Mouse (Mus musculus) embryonic facial prominence, embryonic 11.5 days (tissue): Measurements from ENCODE around the gene 1700001K19Rik. TPM values are rescaled to one million over a fixed set of nuclear protein-coding genes. Genes with fewer than 3 reads are reported as not detected.
"Not testable (repeated sequence)": the region's sequence is repeated elsewhere in the genome, so short reads cannot be mapped to it uniquely, and the experiment has no call there.

Experiments used
- ATAC-seq: fragments of 200-750 bp; cut with Nextera tagmentation; replicated peaks from 2 replicates; pipeline ENCODE4 v1.8.0; 2017; ENCODE audit warnings: low read depth; ENCODE audit not compliant: insufficient number of reproducible peaks, low FRiP score, low TSS enrichment
- DNase-seq: peaks from one replicate; pipeline ENCODE4 v3.0.0-alpha.2; 2015; ENCODE audit warnings: low spot score
- H3K27ac ChIP-seq: fragments of 300-500 bp; sonication (generic); replicated peaks from 2 replicates; pipeline ENCODE4 v1.5.1; 2014; ENCODE audit warnings: mild to moderate bottlenecking, low read depth, low read length, control low read depth
- H3K27me3 ChIP-seq: fragments of 300-500 bp; sonication (generic); 2 replicates; pipeline ENCODE4 v1.6.1; 2014; ENCODE audit warnings: mild to moderate bottlenecking, low read length, moderate library complexity, mixed read lengths; ENCODE audit not compliant: control insufficient read depth, insufficient read depth
- H3K36me3 ChIP-seq: fragments of 300-500 bp; sonication (generic); replicated peaks from 2 replicates; pipeline ENCODE4 v1.6.1; 2014; ENCODE audit warnings: low read depth, mild to moderate bottlenecking, low read length, moderate library complexity, mixed read lengths; ENCODE audit not compliant: control insufficient read depth, insufficient read depth
- H3K4me1 ChIP-seq: fragments of 300-500 bp; sonication (generic); 2 replicates; pipeline ENCODE4 v1.6.1; 2014; ENCODE audit warnings: low read length, mixed read lengths; ENCODE audit not compliant: control insufficient read depth, insufficient read depth
- H3K4me2 ChIP-seq: fragments of 300-500 bp; sonication (generic); 2 replicates; pipeline ENCODE4 v1.6.1; 2014; ENCODE audit warnings: low read depth, mild to moderate bottlenecking, control low read depth, low read length, moderate library complexity
- H3K4me3 ChIP-seq: fragments of 300-500 bp; sonication (generic); 2 replicates; pipeline ENCODE4 v1.5.1; 2014; ENCODE audit warnings: low read depth, low read length, control low read depth
- H3K9ac ChIP-seq: fragments of 300-500 bp; sonication (generic); replicated peaks from 2 replicates; pipeline ENCODE4 v1.6.1; 2014; ENCODE audit warnings: mild to moderate bottlenecking, control low read depth, low read length
- H3K9me3 ChIP-seq: fragments of 300-500 bp; sonication (generic); replicated peaks from 2 replicates; pipeline ENCODE4 v1.6.1; 2016; ENCODE audit warnings: mild to moderate bottlenecking, low read length, inconsistent platforms, mixed read lengths; ENCODE audit not compliant: control insufficient read depth
- WGBS: fragments of 180-500 bp; shearing (Covaris S2); extraction: QIAGEN DNeasy Blood & Tissue Kit; methylation state at CpG from one replicate; pipeline ENCODE4 v1.1.7; 2014; 5-methylcytosine and 5-hydroxymethylcytosine counted together
- polyA plus RNA-seq: library from polyadenylated mRNA; unstranded; fragments of >200 nt; fragmentation: Nextera tagmentation; extraction: Ambion mirVana; gene quantifications from 2 replicates; pipeline ENCODE4 v1.2.1, GENCODE M21; 2014

Gene 1700001K19Rik
- polyA plus RNA-seq, 1 experiment from 2014 or later = 0.22 TPM

GRCm38 (mm10) chr12:110689919-110690643 lies 7.7 kb upstream of the 1700001K19Rik start:
- Histone ChIP-seq H3K9me3 (no peaks in the 10 kb centered on the region), H3K36me3 (no peaks in the 10 kb centered on the region; the same call in none of the 2 replicates), H3K4me1 (no peaks in the 10 kb centered on the region), H3K4me3 (no peak overlapping the region), H3K9ac (no peak overlapping the region), H3K27ac (no peak overlapping the region), H3K27me3 (no peaks in the 10 kb centered on the region), H3K4me2 (no peak overlapping the region)
- WGBS = 88% methylated on average over 6 of the region's 6 CpGs
- ATAC-seq = no peak
- no peak for DNase-seq

GRCm38 (mm10) chr12:110688921-110689320 lies 6.5 kb upstream of the 1700001K19Rik start:
- not testable (repeated sequence) for H3K36me3 ChIP-seq, DNase-seq, H3K9ac ChIP-seq, ATAC-seq, H3K27me3 ChIP-seq, H3K4me2 ChIP-seq, H3K4me3 ChIP-seq, H3K27ac ChIP-seq, H3K9me3 ChIP-seq, H3K4me1 ChIP-seq
- WGBS = 96% methylated on average over 3 of the region's 3 CpGs

GRCm38 (mm10) chr12:110687894-110688734 lies 5.7 kb upstream of the 1700001K19Rik start:
- no peaks in the 10 kb centered on the region for H3K27me3 ChIP-seq
- H3K9ac ChIP-seq = no peak overlapping the region
- no peak overlapping the region for H3K27ac ChIP-seq
- WGBS = 80% methylated on average over 12 of the region's 12 CpGs
- no peaks in the 10 kb centered on the region for H3K9me3 ChIP-seq
- H3K36me3 ChIP-seq = no peaks in the 10 kb centered on the region; the same call in none of the 2 replicates
- H3K4me2 ChIP-seq = no peak overlapping the region
- ATAC-seq (no peak), DNase-seq (no peak)
- no peaks in the 10 kb centered on the region for H3K4me1 ChIP-seq
- H3K4me3 ChIP-seq = no peak overlapping the region

GRCm38 (mm10) chr12:110683580-110683979 lies 1.2 kb upstream of the 1700001K19Rik start:
- no CpG with 5 or more reads among the region's 1 CpGs for WGBS
- ATAC-seq = no peak

GRCm38 (mm10) chr12:110681878-110682277 lies 541 bp downstream of the 1700001K19Rik start:
- H3K27me3 ChIP-seq = no peaks in the 10 kb centered on the region
- H3K36me3 ChIP-seq = no peaks in the 10 kb centered on the region; the same call in 1 of the 2 replicates
- no peak for ATAC-seq
- H3K9me3 ChIP-seq = no peaks in the 10 kb centered on the region
- no peak overlapping the region for H3K27ac ChIP-seq
- no peaks in the 10 kb centered on the region for H3K4me1 ChIP-seq
- no peak for DNase-seq
- no peak overlapping the region for H3K9ac ChIP-seq
- WGBS = 63% methylated on average over 3 of the region's 3 CpGs
- no peak overlapping the region for H3K4me3 ChIP-seq
- no peak overlapping the region for H3K4me2 ChIP-seq

More at GRCm38 (mm10) chr12:110683580-110683979, 1.2 kb upstream of the 1700001K19Rik start:
- H3K9me3 ChIP-seq = no peaks in the 10 kb centered on the region
- no peaks in the 10 kb centered on the region for H3K4me1 ChIP-seq
- H3K27me3 ChIP-seq = no peaks in the 10 kb centered on the region
- DNase-seq = no peak
- no peak overlapping the region for H3K4me2 ChIP-seq
- H3K9ac ChIP-seq = no peak overlapping the region
- H3K4me3 ChIP-seq = no peak overlapping the region
- H3K27ac ChIP-seq = no peak overlapping the region
- H3K36me3 ChIP-seq = no peaks in the 10 kb centered on the region; the same call in 1 of the 2 replicates

- no peak overlapping the region for H3K9ac ChIP-seq
- WGBS = 46% methylated on average over 7 of the region's 7 CpGs
- ATAC-seq (no peak), DNase-seq (no peak)
- no peaks in the 10 kb centered on the region for H3K27me3 ChIP-seq
- no peaks in the 10 kb centered on the region for H3K4me1 ChIP-seq
- H3K27ac ChIP-seq = no peak overlapping the region
- no peak overlapping the region for H3K4me2 ChIP-seq
- no peak overlapping the region for H3K4me3 ChIP-seq
- no peaks in the 10 kb centered on the region for H3K9me3 ChIP-seq
- H3K36me3 ChIP-seq = no peaks in the 10 kb centered on the region; the same call in 1 of the 2 replicates
Measured at GRCm38 (mm10) chr12:110681191-110681590, 1.2 kb downstream of the 1700001K19Rik start.

GRCm38 (mm10) chr12:110674243-110674642 lies 8.2 kb downstream of the 1700001K19Rik start:
- H3K9me3 ChIP-seq = no peaks in the 10 kb centered on the region
- no peak overlapping the region for H3K4me2 ChIP-seq
- H3K4me1 ChIP-seq = no peaks in the 10 kb centered on the region
- no peak overlapping the region for H3K27ac ChIP-seq
- DNase-seq (peak; percentile 36), ATAC-seq (no peak)
- H3K36me3 ChIP-seq = no peaks in the 10 kb centered on the region; the same call in 1 of the 2 replicates
- no peak overlapping the region for H3K9ac ChIP-seq
- H3K4me3 ChIP-seq = no peak overlapping the region
- no peaks in the 10 kb centered on the region for H3K27me3 ChIP-seq
- WGBS = 53% methylated on average over 5 of the region's 5 CpGs
